Mouse (Mus musculus): Measurements from ENCODE around the gene Dppa5a. TPM values are rescaled to one million over a fixed set of nuclear protein-coding genes. Genes with fewer than 3 reads are reported as not detected.
"Not testable (repeated sequence)": the region's sequence is repeated elsewhere in the genome, so short reads cannot be mapped to it uniquely, and the experiment has no call there.

Dppa5a gene
- polyA plus RNA-seq (2015; fragmentation: Nextera tagmentation; extraction: Ambion mirVana): 1.6 and 2.5 TPM in 2 replicates

- not testable (repeated sequence) for H3K9me3 ChIP-seq; H3K4me1 ChIP-seq; ATAC-seq (replicated peaks); H3K27ac ChIP-seq (replicated peaks); H3K36me3 ChIP-seq; H3K4me3 ChIP-seq; H3K9ac ChIP-seq (replicated peaks); H3K4me2 ChIP-seq (replicated peaks); H3K27me3 ChIP-seq
- WGBS: 93% methylated on average over 16 of the region's 16 CpGs
Measured at GRCm38 (mm10) chr9:78367959-78368358, at the start of gene Dppa5a. TSS of gene Dppa5a (minus strand) at chr9:78368177.

GRCm38 (mm10) chr9:78401596-78401995 is 33.6 kb upstream of the Dppa5a start:
- H3K36me3 ChIP-seq: no peaks in the 10 kb centered on the region
- 95% methylated on average over 7 of the region's 7 CpGs for WGBS
- H3K9me3 ChIP-seq: no peaks in the 10 kb centered on the region
- H3K4me3 ChIP-seq: no peak overlapping the region
- H3K4me1 ChIP-seq: no peaks in the 10 kb centered on the region
- no peak overlapping the region for H3K27ac ChIP-seq (replicated peaks)
- no peak overlapping the region for H3K4me2 ChIP-seq (replicated peaks)
- peaks cover 21% of the 10 kb centered on the region for H3K27me3 ChIP-seq
- no peak overlapping the region for H3K9ac ChIP-seq (replicated peaks)
- no peak for ATAC-seq (replicated peaks)

GRCm38 (mm10) chr9:78400570-78400969 is 32.6 kb upstream of the Dppa5a start:
- Histone ChIP-seq H3K4me1 (peaks cover 7% of the 10 kb centered on the region), H3K4me2 (replicated peaks) (no peak overlapping the region), H3K9me3 (no peaks in the 10 kb centered on the region), H3K27me3 (peaks cover 32% of the 10 kb centered on the region), H3K27ac (replicated peaks) (no peak overlapping the region), H3K36me3 (no peaks in the 10 kb centered on the region), H3K4me3 (no peak overlapping the region), H3K9ac (replicated peaks) (no peak overlapping the region)
- 90% methylated on average over 5 of the region's 5 CpGs for WGBS
- ATAC-seq (replicated peaks): no peak

- no peaks in the 10 kb centered on the region for H3K36me3 ChIP-seq
- no peak overlapping the region for H3K4me2 ChIP-seq (replicated peaks)
- peaks cover 54% of the 10 kb centered on the region for H3K27me3 ChIP-seq
- no peak for ATAC-seq (replicated peaks)
- no peaks in the 10 kb centered on the region for H3K9me3 ChIP-seq
- 60% methylated on average over 9 of the region's 9 CpGs for WGBS
- H3K27ac ChIP-seq (replicated peaks): no peak overlapping the region
- H3K4me3 ChIP-seq: no peak overlapping the region
- H3K9ac ChIP-seq (replicated peaks): no peak overlapping the region
- H3K4me1 ChIP-seq: peaks cover 10% of the 10 kb centered on the region
Measured at GRCm38 (mm10) chr9:78396517-78396916, 28.5 kb upstream of the Dppa5a start.

GRCm38 (mm10) chr9:78395630-78396351 is 27.8 kb upstream of the Dppa5a start, which contains the start of gene Ddx43:
TSS of gene Ddx43 (plus strand) at chr9:78395777.
- no peaks in the 10 kb centered on the region for H3K36me3 ChIP-seq
- no peak within 1 kb of the TSS for H3K27ac ChIP-seq (replicated peaks)
- H3K4me3 ChIP-seq: peak within 1 kb of the TSS; percentile 44
- peak within 1 kb of the TSS; percentile 35; the same call in 1 of the 2 replicates for H3K9ac ChIP-seq (replicated peaks)
- H3K4me1 ChIP-seq: peaks cover 10% of the 10 kb centered on the region
- peaks cover 54% of the 10 kb centered on the region for H3K27me3 ChIP-seq
- ATAC-seq (replicated peaks): peak; percentile 97
- no peaks in the 10 kb centered on the region for H3K9me3 ChIP-seq
- peak within 1 kb of the TSS; percentile 62 for H3K4me2 ChIP-seq (replicated peaks)
- WGBS: 3% methylated on average over 90 of the region's 93 CpGs

GRCm38 (mm10) chr9:78395244-78395629 is 27.3 kb upstream of the Dppa5a start:
- no peaks in the 10 kb centered on the region for H3K9me3 ChIP-seq
- ATAC-seq (replicated peaks): no peak
- H3K36me3 ChIP-seq: no peaks in the 10 kb centered on the region
- peaks cover 54% of the 10 kb centered on the region for H3K27me3 ChIP-seq
- WGBS: 34% methylated on average over 11 of the region's 11 CpGs
- H3K27ac ChIP-seq (replicated peaks): no peak overlapping the region
- peak overlapping the region; percentile 44 for H3K4me3 ChIP-seq
- H3K9ac ChIP-seq (replicated peaks): no peak overlapping the region
- peak overlapping the region; percentile 62 for H3K4me2 ChIP-seq (replicated peaks)
- H3K4me1 ChIP-seq: peaks cover 10% of the 10 kb centered on the region

- Histone ChIP-seq H3K4me2 (replicated peaks) (no peak overlapping the region), H3K4me3 (no peak overlapping the region), H3K9me3 (no peaks in the 10 kb centered on the region), H3K36me3 (no peaks in the 10 kb centered on the region), H3K27ac (replicated peaks) (no peak overlapping the region), H3K27me3 (peaks cover 54% of the 10 kb centered on the region), H3K9ac (replicated peaks) (no peak overlapping the region), H3K4me1 (peaks cover 10% of the 10 kb centered on the region)
- no peak for ATAC-seq (replicated peaks)
- WGBS: 65% methylated on average over 7 of the region's 7 CpGs
Measured at GRCm38 (mm10) chr9:78394602-78395001, 26.6 kb upstream of the Dppa5a start.

GRCm38 (mm10) chr9:78393741-78394140 is 25.8 kb upstream of the Dppa5a start:
- Histone ChIP-seq H3K36me3 (no peaks in the 10 kb centered on the region), H3K4me3 (no peak overlapping the region), H3K9ac (replicated peaks) (no peak overlapping the region), H3K4me1 (peaks cover 10% of the 10 kb centered on the region), H3K27me3 (peaks cover 46% of the 10 kb centered on the region), H3K27ac (replicated peaks) (no peak overlapping the region), H3K9me3 (no peaks in the 10 kb centered on the region), H3K4me2 (replicated peaks) (no peak overlapping the region)
- WGBS: 90% methylated on average over 10 of the region's 10 CpGs
- no peak for ATAC-seq (replicated peaks)

GRCm38 (mm10) chr9:78389981-78390380 is 22.0 kb upstream of the Dppa5a start:
- Histone ChIP-seq H3K4me3 (no peak overlapping the region), H3K27me3 (peaks cover 16% of the 10 kb centered on the region), H3K27ac (replicated peaks) (no peak overlapping the region), H3K4me1 (no peaks in the 10 kb centered on the region), H3K36me3 (no peaks in the 10 kb centered on the region), H3K9ac (replicated peaks) (no peak overlapping the region), H3K9me3 (no peaks in the 10 kb centered on the region), H3K4me2 (replicated peaks) (no peak overlapping the region)
- no peak for ATAC-seq (replicated peaks)
- 65% methylated on average over 5 of the region's 5 CpGs for WGBS

- Histone ChIP-seq H3K4me3 (no peak overlapping the region), H3K9ac (replicated peaks) (no peak overlapping the region), H3K9me3 (no peaks in the 10 kb centered on the region), H3K36me3 (no peaks in the 10 kb centered on the region), H3K27ac (replicated peaks) (no peak overlapping the region), H3K27me3 (no peaks in the 10 kb centered on the region), H3K4me2 (replicated peaks) (no peak overlapping the region), H3K4me1 (no peaks in the 10 kb centered on the region)
- 89% methylated on average over 7 of the region's 7 CpGs for WGBS
- no peak for ATAC-seq (replicated peaks)
Measured at GRCm38 (mm10) chr9:78386947-78387346, 19.0 kb upstream of the Dppa5a start.

GRCm38 (mm10) chr9:78385893-78386292 is 17.9 kb upstream of the Dppa5a start:
- Histone ChIP-seq H3K4me1 (no peaks in the 10 kb centered on the region), H3K4me3 (no peak overlapping the region), H3K27ac (replicated peaks) (no peak overlapping the region), H3K9ac (replicated peaks) (no peak overlapping the region), H3K27me3 (no peaks in the 10 kb centered on the region), H3K9me3 (no peaks in the 10 kb centered on the region), H3K4me2 (replicated peaks) (no peak overlapping the region), H3K36me3 (no peaks in the 10 kb centered on the region)
- ATAC-seq (replicated peaks): no peak
- 43% methylated on average over 3 of the region's 3 CpGs for WGBS

GRCm38 (mm10) chr9:78378113-78378785 is 10.3 kb upstream of the Dppa5a start, which contains the start of gene Ooep:
TSS of gene Ooep (minus strand) at chr9:78378725.
- 2% methylated on average over 20 of the region's 23 CpGs for WGBS
- Histone ChIP-seq H3K4me1 (peaks cover 13% of the 10 kb centered on the region), H3K4me2 (replicated peaks) (peak within 1 kb of the TSS; percentile 70), H3K4me3 (peak within 1 kb of the TSS; percentile 37), H3K9me3 (no peaks in the 10 kb centered on the region), H3K27me3 (no peaks in the 10 kb centered on the region), H3K27ac (replicated peaks) (peak within 1 kb of the TSS; percentile 45), H3K9ac (replicated peaks) (peak within 1 kb of the TSS; percentile 44), H3K36me3 (no peaks in the 10 kb centered on the region)
- ATAC-seq (replicated peaks): peak; percentile 96

Data from forebrain, embryonic 15.5 days (tissue).